Mouse (Mus musculus): ENCODE measurements around the gene Kctd5.

DNA sequence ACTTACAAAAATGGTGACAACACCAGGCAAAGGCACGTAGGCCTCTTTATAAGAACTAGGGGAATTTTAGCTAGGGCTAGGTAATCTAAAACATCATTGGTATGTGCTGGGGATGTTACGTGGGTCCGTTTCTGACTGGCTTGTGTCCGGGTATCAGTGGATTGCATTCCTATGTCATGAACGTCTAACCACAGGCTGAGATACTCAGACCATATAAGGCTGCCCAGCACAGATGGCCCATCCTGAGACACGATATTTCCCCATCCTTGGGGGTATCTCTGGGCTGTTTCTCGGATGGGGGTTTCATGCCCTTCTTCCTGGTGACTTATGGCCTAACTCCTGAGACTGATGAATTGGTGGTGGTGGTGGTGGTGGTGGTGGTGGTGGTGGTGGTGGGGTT is 38.2 kb downstream of the Kctd5 start:
- TF ChIP-seq CTCF (IDR thresholded peaks at IDR 0.05; ENCODE audit: insufficient read depth, low read depth, low read length) (no peak), POLR2A (IDR thresholded peaks at IDR 0.05; ENCODE audit: insufficient read depth, low read depth, low read length) (no peak)

All from olfactory bulb, adult 2 months (tissue).